Mouse (Mus musculus) hindlimb bud, embryonic 11.5 days (tissue): Measurements from ENCODE around the gene Ehhadh.
"Not testable (repeated sequence)": the region's sequence is repeated elsewhere in the genome, so short reads cannot be mapped to it uniquely, and the experiment has no call there.

Source experiments
- DNase-seq: peaks from one replicate; pipeline ENCODE4 v3.0.0-alpha.2; 2012; ENCODE audit warnings: low read depth, low spot score; ENCODE audit errors: extremely low spot score

Gene Ehhadh

DNA sequence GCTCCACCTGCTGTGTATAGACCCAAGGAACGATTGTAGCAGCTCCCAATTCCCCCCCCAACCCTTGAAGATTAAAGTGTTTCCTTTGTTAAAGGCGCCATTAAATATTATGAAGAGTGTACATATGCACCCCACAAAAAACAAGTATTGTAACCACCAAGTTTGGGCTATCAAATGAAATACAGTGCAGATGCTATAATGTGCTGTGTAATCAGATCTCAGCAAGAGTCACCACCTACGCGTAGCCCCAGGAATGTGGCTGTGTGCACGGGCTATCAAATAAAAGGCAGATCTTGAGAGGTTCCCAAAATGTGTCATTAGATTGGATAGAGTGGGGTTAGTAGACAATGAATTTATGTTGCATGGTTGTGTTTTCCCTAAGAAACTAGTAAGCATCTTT is 7.5 kb upstream of the Ehhadh start:
- no peak for DNase-seq

DNA sequence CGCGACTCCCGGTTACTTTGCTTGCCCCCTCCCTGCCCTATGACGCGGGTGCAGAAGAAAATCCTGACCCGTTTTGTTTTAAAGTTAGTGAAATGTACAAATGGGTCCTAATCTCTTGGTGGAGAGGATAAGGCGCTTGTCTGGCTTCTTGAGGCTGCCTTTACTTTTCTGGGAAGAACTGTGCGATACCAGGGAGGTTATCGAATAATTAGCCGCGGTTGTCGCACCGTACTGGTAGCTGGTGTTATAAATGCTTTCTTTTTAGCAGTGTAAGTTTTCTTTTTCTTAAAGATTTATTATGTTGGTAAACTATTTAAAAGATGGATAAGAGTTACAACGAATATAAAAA is 7.1 kb upstream of the Ehhadh start:
- DNase-seq, result no peak

GRCm38 (mm10) chr16:21793875-21794696 is 6.5 kb upstream of the Ehhadh start, which contains the start of gene Map3k13:
Gene Map3k13, plus strand, starts transcription at chr16:21794346.
- peak; percentile 87 for DNase-seq

- DNase-seq, result not testable (repeated sequence)
These were observed 5.6 kb upstream of the Ehhadh start for GRCm38 (mm10) chr16:21793080-21793810.

DNA sequence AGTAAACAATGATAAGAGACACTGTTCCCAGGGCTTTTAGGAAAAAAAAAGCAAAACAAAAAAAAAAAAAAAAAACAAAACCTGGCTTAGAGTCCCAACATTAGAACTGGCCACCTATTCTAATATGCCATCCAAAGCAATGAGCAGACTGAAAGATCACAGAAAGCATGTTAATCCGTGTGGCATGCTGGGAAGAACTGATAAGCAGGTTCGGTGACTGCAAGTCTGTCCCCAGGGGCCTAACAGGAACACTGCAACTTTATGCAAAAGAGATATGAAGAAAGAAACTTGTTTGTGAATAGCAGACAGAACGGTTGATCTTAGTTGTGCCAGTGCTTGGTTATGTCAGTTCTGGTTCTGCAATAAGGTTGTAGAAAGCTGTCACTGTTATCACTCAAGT is 4.2 kb upstream of the Ehhadh start:
- DNase-seq, result no peak

- DNase-seq, result no peak
These were observed 2.9 kb upstream of the Ehhadh start for GRCm38 (mm10) chr16:21790469-21790868.

DNA sequence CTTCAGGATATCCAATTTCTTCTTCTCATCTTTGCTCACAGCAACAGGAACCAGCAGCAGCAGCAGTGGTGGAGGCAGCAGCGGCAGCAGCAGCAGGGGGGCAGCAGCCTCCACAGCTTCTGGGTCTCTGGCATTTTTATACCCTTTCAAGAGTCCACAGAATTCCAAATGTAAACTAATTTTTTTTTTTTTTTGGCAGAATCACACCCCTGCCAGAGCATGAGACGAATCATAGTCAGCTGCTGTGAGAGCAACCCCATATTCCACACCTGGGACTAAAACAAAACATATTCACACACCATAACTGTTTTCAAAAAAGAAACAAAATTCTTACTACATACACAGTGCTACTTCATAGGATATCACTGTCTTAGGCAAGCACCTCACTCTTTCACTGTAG is 1.6 kb upstream of the Ehhadh start:
- no peak for DNase-seq

GRCm38 (mm10) chr16:21788581-21788980 is 974 bp upstream of the Ehhadh start:
- no peak for DNase-seq

DNA sequence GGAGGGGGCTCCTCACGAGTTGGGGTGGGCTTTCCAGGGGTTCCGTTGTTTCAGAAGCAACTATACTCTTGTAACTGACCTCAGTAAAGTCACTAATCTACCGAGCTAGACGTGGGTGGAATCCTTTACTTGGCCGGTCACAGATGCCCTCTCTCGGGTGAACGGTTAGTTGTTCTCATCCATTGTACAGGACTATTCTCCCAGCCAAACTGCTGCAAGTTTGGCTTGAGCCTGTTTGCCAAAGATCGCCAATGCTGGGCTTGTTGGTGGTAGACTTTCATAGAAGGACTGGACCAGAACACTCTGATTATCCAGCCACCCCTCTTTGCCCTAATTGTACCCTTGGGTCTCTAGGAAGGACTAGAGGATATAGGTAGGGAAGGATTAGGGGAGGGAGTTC is 1.3 kb downstream of the Ehhadh start:
- DNase-seq, result no peak

DNA sequence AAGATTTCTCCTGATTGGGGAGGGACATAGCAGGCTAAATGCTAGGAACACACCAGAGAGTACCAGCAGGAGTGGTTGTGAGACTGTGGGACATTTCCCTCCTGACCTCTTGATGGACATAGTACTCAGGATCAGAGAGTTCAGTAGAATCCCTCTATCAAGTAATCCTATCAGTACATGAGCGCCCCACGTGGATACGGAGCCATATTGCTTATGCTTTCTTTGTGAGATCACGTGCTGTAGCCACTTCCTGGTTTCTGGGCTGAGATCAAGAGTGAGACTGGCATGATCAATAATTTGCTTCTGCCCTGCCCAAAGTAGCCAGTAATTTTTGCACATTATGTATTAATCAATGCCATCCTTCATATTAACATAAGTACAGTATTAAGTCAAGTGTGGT is 2.6 kb downstream of the Ehhadh start:
- DNase-seq, result no peak

DNA sequence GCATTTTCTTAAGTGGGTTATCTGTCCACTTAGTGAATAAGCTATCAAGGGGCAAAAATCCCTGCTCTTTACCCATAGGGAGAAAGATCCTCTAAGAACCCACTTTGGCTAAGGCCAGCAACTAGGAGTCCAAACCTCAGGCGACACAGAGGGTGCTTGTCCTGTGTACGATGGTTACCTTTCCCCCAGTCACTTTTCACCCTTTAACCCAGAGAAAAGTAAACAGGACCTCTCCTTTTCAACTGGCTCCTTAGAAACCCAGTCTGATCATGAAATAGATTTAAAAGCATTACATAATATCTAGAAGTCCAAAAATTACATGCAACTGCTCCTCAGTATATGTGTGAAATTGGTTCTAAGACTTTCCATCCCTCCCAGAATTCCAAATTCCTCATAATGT is 4.8 kb downstream of the Ehhadh start:
- no peak for DNase-seq

GRCm38 (mm10) chr16:21781895-21782294 is 5.7 kb downstream of the Ehhadh start:
- DNase-seq, result no peak

GRCm38 (mm10) chr16:21781277-21781676 is 6.3 kb downstream of the Ehhadh start:
- no peak for DNase-seq

- no peak for DNase-seq
These were observed 8.5 kb downstream of the Ehhadh start for GRCm38 (mm10) chr16:21779149-21779548.

GRCm38 (mm10) chr16:21778293-21778866 is 9.2 kb downstream of the Ehhadh start:
- DNase-seq, result no peak

DNA sequence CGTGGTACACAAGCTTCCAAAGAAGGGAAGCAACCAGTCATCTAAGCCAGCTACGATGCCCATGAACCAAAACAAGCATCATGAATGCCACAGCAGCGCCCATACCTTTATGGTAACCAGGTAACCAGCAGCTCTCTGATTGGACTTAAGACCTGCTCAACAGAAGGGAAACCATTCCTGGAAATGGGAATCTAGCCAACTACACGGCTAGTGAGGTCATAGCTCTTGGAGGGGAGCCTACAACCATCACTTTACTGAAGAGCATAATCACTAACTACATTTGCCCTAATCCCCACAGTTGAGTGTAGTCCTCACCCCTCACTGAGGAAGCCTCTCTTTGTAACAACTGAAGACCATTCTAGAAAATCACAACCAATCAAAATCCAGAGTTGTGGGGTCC is 12.9 kb downstream of the Ehhadh start:
- DNase-seq, result no peak

DNA sequence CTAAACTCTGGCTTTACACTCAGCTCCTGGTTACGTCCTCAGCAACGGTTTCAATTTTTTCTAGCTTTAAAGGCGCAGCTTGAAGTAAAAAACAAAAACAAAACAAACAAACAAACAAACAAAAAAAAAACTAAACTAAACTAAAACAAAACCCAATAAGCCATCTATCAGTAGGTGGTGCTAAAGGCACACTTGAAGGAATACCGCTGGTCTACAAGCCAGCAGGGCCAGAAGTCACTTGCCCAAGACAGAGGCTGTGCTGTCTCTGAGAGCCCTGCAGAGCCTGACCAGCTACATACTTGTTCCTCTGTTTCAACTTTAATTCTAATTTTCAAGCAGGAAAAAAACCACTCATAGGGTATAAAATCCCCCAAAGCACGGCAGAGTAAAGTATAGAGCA is 17.9 kb downstream of the Ehhadh start:
- DNase-seq, result no peak

DNA sequence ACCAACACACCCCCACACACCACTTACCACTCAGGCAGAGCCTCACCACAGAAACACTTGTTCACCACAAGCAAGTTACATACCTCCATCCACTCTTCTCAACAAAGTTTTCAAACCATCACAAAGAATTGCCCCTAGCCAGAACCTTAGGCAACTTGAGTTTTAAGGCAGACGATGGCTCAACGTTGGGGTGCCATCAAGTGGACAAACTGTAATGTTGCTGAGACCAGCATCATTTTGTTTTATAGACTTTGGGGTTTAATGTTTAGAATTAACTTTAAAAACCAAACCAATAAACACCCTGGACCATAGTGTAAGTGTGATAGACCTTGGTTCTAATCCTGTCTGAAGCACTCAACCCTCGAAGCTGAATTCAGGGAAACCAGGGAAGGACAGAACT is 19.4 kb downstream of the Ehhadh start:
- no peak for DNase-seq

DNA sequence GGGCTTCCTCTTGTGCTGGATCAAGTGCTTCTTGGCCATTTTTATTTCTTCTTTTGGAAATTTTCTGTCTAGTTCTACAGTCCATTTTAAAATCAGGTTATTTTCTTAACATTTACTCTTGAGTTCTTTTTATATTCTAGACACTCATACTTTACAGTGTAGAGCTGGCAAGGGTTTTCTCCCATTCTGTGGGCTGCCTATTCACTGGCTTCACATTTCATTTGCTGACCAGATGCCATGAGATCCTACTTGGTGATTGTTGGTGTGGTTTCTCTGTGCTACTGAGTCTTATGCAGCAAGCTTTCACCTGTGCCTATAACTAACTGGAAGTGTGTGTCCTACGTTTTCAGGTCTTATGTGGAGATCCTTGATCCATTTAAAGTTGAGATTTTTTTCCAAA is 29.2 kb downstream of the Ehhadh start:
- DNase-seq, result no peak

DNA sequence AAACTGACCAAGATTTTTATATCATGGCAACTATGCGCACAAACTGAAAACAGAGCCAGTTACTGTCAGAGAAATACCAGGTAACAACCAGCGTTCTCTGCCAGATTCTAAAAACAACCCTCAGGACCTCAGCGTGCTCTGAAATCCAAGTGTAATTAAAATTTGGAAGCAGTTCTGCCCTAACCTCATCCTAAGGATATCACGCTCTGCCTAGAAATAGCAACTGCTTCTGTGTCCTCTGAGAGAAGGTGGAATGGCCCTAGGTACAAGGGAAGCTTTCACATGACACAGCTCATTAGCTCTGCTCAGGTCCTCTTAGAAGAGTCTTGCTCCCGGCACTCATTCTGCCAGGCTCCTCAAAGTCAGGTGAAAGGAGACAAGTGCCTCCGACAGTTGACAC is 44.2 kb downstream of the Ehhadh start:
- DNase-seq, result no peak

DNA sequence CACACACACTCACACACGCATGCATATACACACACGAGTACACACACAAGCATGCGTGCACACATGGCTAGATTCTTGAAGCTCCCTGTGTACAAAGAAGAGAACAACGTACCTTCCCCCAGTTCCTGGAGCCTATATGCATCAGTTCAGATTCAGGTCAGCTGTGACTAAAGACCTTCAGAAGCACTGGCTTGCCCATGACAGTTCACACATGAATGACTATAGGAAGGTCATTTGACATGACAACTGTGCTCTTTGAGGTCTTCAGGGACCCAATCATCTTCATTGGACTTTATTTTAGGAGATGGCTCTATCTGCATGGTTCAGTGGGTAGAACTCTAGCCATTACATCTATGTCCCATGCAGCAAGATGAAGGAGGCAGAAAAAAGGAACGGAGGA is 44.7 kb downstream of the Ehhadh start:
- DNase-seq, result no peak

DNA sequence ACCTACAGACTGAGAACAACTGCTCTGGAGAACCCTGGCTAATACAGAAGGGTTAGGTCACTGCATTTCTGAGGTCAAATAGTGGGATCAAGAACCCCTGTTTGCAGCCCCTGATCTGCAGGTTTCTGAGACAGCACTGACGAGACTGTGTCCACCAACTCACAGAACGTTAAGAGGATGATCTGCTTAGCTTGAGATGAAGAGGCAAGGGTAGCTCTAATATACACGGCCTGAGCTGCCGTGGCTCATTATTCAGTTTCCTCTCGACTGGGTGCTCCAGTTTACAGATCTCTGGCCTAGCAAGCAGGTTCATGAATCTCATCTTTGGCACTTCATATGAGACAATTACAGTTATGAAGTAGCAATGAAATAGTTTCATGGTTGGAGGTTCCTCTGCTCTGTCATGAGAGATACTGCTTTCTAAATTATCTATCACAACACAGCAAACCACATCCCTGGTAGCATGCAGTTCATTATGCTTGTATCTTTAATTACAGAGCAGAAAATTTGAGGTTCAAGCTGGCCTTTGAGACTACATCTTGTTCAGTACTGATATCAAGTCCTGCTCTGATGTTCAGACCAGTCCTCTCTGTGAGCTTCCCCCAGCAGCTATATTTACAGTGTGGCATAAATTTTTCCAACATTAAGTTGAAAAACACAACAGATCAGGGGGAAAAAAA is 45.3 kb downstream of the Ehhadh start:
- no peak for DNase-seq
